Mouse (Mus musculus) lung, embryonic 16.5 days (tissue): ENCODE data around the gene Arhgap24. TPM values are rescaled to one million over a fixed set of nuclear protein-coding genes. Genes with fewer than 3 reads are reported as not detected.

ENCODE experiments used
- ATAC-seq: fragments of 200-750 bp; cut with Nextera tagmentation; 2 replicates; pipeline ENCODE4 v1.8.0; 2017; ENCODE audit warnings: low read depth, mild to moderate bottlenecking, moderate library complexity
- H3K27ac ChIP-seq: fragments of 300-500 bp; sonication (generic); 2 replicates; pipeline ENCODE4 v1.5.1; 2014; ENCODE audit warnings: mild to moderate bottlenecking, control low read depth, low read length
- H3K27me3 ChIP-seq: fragments of 300-500 bp; sonication (generic); 2 replicates; pipeline ENCODE4 v1.6.1; 2014; ENCODE audit warnings: low read depth, low read length, mixed read lengths; ENCODE audit not compliant: control insufficient read depth, insufficient read depth
- H3K36me3 ChIP-seq: fragments of 300-500 bp; sonication (generic); 2 replicates; pipeline ENCODE4 v1.6.1; 2014; ENCODE audit warnings: low read length; ENCODE audit not compliant: control insufficient read depth, insufficient read depth
- H3K4me1 ChIP-seq: fragments of 300-500 bp; sonication (generic); replicated peaks from 2 replicates; pipeline ENCODE4 v1.6.1; 2014; ENCODE audit warnings: low read length, mixed read lengths; ENCODE audit not compliant: control insufficient read depth, insufficient read depth
- H3K4me2 ChIP-seq: fragments of 300-500 bp; sonication (generic); 2 replicates; pipeline ENCODE4 v1.6.1; 2014; ENCODE audit warnings: low read depth, low read length, control low read depth
- H3K4me3 ChIP-seq: fragments of 300-500 bp; sonication (generic); 2 replicates; pipeline ENCODE4 v1.5.1; 2014; ENCODE audit warnings: mild to moderate bottlenecking, low read length, control low read depth
- H3K9ac ChIP-seq: fragments of 300-500 bp; sonication (generic); 2 replicates; pipeline ENCODE4 v1.6.1; 2014; ENCODE audit warnings: low read length, control low read depth
- H3K9me3 ChIP-seq: fragments of 300-500 bp; sonication (generic); 2 replicates; pipeline ENCODE4 v1.6.1; 2016; ENCODE audit warnings: low read length; ENCODE audit not compliant: control insufficient read depth
- WGBS: fragments of 180-500 bp; shearing (Covaris S2); extraction: QIAGEN DNeasy Blood & Tissue Kit; methylation state at CpG from one replicate; pipeline ENCODE4 v1.1.7; 2014; 5-methylcytosine and 5-hydroxymethylcytosine counted together
- polyA plus RNA-seq: library from polyadenylated mRNA; unstranded; fragments of >200 nt; fragmentation: Nextera tagmentation; extraction: Ambion mirVana; gene quantifications from 2 replicates; pipeline ENCODE4 v1.2.1, GENCODE M21; 2015

The Arhgap24 gene
- polyA plus RNA-seq, 1 experiment from 2014 or later, result 40.1 TPM

DNA sequence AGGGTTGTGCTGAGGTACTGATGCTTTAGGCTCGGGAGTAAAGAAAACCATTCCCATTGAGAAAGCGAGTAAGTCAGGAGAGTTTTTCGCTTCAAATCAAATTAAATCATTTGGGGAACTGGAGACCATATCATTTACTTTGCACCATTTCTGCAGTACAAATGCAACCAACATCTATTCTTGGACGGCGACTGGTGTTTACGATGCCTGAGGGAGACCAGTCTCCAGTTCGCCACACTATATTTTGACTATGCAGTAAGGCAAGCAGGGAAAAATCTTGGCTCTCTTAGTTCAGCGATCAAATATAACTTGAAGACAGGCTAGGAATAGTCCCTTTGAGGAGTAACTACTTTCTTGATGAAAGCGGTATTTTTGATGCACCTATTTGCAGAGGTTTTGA lies 11.0 kb downstream of the Arhgap24 start:
- Histone ChIP-seq H3K27ac (no peak overlapping the region), H3K9ac (no peak overlapping the region), H3K4me2 (no peak overlapping the region), H3K27me3 (no peaks in the 10 kb centered on the region), H3K4me3 (no peak overlapping the region), H3K9me3 (no peaks in the 10 kb centered on the region), H3K36me3 (no peaks in the 10 kb centered on the region), H3K4me1 (peaks cover 5% of the 10 kb centered on the region; the same call in 1 of the 2 replicates)
- WGBS, result 85% methylated on average over 9 of the region's 9 CpGs
- no peak for ATAC-seq

DNA sequence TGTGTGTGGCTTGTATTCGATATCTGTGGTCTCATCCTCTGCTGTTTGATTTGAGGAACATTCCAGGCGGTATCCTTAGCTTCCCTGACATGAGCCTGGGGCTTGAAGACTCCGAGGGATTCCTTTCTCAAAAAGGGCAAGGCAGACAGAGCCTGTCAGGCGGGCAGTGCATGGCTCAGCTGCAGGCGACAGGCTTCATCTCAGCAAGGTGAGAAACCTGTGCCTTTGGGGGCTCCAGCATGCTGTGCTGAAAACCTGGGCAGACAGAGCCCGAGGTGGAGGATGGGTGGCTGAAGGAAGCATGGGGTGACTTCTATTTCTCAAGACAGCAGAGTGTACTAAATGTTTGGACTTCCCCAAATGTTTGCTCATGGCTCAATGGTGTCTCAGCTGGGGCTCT lies 13.6 kb downstream of the Arhgap24 start:
- no peaks in the 10 kb centered on the region for H3K36me3 ChIP-seq
- no peaks in the 10 kb centered on the region for H3K9me3 ChIP-seq
- H3K4me1 ChIP-seq, result peaks cover 5% of the 10 kb centered on the region; the same call in 1 of the 2 replicates
- 41% methylated on average over 6 of the region's 6 CpGs for WGBS
- H3K4me2 ChIP-seq, result no peak overlapping the region
- ATAC-seq, result no peak
- H3K4me3 ChIP-seq, result no peak overlapping the region
- no peak overlapping the region for H3K9ac ChIP-seq
- no peaks in the 10 kb centered on the region for H3K27me3 ChIP-seq
- no peak overlapping the region for H3K27ac ChIP-seq

DNA sequence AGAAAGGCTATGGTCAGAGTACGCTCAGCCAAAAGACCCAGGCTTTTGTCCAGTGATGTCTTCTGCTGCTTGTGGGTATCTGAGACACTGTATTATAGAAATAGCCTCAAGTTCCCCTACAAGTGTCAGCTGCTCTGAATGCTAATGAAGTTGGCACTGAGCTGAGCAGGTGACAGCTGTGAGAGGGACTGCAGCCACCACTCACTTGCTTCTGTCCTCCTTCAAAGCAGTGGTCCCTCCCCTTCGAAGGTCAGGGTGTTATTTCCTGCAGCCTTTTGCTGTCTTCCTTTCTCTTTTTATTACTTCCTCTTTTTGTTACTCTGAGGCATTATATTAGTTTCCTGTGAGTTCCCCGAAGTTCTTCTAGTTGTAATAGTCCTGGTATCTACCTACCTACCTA lies 16.0 kb downstream of the Arhgap24 start:
- Histone ChIP-seq H3K4me1 (peaks cover 5% of the 10 kb centered on the region; the same call in 1 of the 2 replicates), H3K4me2 (no peak overlapping the region), H3K9ac (no peak overlapping the region), H3K36me3 (no peaks in the 10 kb centered on the region), H3K27me3 (no peaks in the 10 kb centered on the region), H3K9me3 (no peaks in the 10 kb centered on the region), H3K27ac (no peak overlapping the region), H3K4me3 (no peak overlapping the region)
- 71% methylated on average over 3 of the region's 3 CpGs for WGBS
- no peak for ATAC-seq

GRCm38 (mm10) chr5:102498747-102499146 lies 17.6 kb downstream of the Arhgap24 start:
- Histone ChIP-seq H3K4me1 (peaks cover 5% of the 10 kb centered on the region; the same call in 1 of the 2 replicates), H3K36me3 (no peaks in the 10 kb centered on the region), H3K4me3 (no peak overlapping the region), H3K27ac (no peak overlapping the region), H3K4me2 (no peak overlapping the region), H3K27me3 (no peaks in the 10 kb centered on the region), H3K9ac (no peak overlapping the region), H3K9me3 (no peaks in the 10 kb centered on the region)
- ATAC-seq, result no peak
- 80% methylated on average over 5 of the region's 5 CpGs for WGBS

- Histone ChIP-seq H3K27me3 (no peaks in the 10 kb centered on the region), H3K4me2 (no peak overlapping the region), H3K9ac (no peak overlapping the region), H3K4me1 (no peaks in the 10 kb centered on the region), H3K4me3 (no peak overlapping the region), H3K36me3 (no peaks in the 10 kb centered on the region), H3K27ac (no peak overlapping the region), H3K9me3 (no peaks in the 10 kb centered on the region)
- WGBS, result 77% methylated on average over 2 of the region's 2 CpGs
- ATAC-seq, result no peak; the same call in 1 of the 2 replicates
Measured at GRCm38 (mm10) chr5:102502333-102502732, 21.1 kb downstream of the Arhgap24 start.

GRCm38 (mm10) chr5:102503066-102503465 lies 21.9 kb downstream of the Arhgap24 start:
- Histone ChIP-seq H3K27ac (no peak overlapping the region), H3K27me3 (no peaks in the 10 kb centered on the region), H3K4me1 (no peaks in the 10 kb centered on the region), H3K4me3 (no peak overlapping the region), H3K9me3 (no peaks in the 10 kb centered on the region), H3K4me2 (no peak overlapping the region), H3K9ac (no peak overlapping the region), H3K36me3 (no peaks in the 10 kb centered on the region)
- 51% methylated on average over 3 of the region's 3 CpGs for WGBS
- ATAC-seq, result no peak

GRCm38 (mm10) chr5:102503868-102504267 lies 22.7 kb downstream of the Arhgap24 start:
- H3K27ac ChIP-seq, result no peak overlapping the region
- H3K4me2 ChIP-seq, result no peak overlapping the region
- no peak for ATAC-seq
- H3K27me3 ChIP-seq, result no peaks in the 10 kb centered on the region
- no peaks in the 10 kb centered on the region for H3K4me1 ChIP-seq
- H3K9me3 ChIP-seq, result no peaks in the 10 kb centered on the region
- no peak overlapping the region for H3K4me3 ChIP-seq
- H3K9ac ChIP-seq, result no peak overlapping the region
- no peaks in the 10 kb centered on the region for H3K36me3 ChIP-seq
- WGBS, result 73% methylated on average over 2 of the region's 2 CpGs

DNA sequence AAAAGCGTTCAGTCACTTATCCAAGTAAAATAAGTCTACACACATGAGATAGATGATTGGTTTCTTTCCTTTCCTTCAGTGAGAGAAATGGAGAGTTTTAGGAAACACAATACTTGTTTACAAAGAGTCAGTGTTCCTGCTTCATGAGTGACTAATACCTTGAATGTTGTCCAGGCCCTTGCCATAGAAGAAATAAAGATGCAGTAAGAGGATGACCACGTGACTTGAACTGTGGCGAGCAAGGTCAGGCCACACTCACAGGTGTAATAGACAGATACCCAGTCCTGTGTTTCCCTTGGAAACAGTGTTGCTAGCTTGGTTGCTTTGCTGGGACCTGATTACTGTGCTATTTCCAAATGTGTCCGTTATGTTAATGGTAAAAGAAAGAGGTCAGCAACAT lies 23.4 kb downstream of the Arhgap24 start:
- H3K27me3 ChIP-seq, result no peaks in the 10 kb centered on the region
- H3K4me1 ChIP-seq, result no peaks in the 10 kb centered on the region
- H3K9me3 ChIP-seq, result no peaks in the 10 kb centered on the region
- no peak overlapping the region for H3K4me2 ChIP-seq
- no peak overlapping the region for H3K9ac ChIP-seq
- no peak overlapping the region for H3K4me3 ChIP-seq
- no peak overlapping the region for H3K27ac ChIP-seq
- no peaks in the 10 kb centered on the region for H3K36me3 ChIP-seq
- no peak for ATAC-seq
- 86% methylated on average over 4 of the region's 4 CpGs for WGBS

DNA sequence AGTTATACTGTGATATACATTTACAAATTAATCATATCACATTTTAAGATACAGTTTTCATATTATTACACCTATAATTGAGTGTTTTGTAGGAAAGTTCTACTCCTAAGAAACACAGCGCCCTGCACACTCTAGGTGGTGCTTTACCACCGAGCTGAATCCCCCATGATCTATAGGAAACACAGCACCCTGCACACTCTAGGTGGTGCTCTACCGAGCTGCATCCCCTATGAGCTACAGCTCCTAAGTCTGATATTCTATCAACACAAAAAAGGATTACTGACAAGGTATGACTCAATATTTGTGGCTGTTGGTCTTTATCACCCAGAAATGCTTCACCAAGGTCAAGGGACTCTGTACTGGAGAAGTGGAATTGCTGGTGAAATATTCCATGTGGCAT lies 27.0 kb downstream of the Arhgap24 start:
- Histone ChIP-seq H3K4me2 (no peak overlapping the region), H3K27me3 (no peaks in the 10 kb centered on the region), H3K9me3 (no peaks in the 10 kb centered on the region), H3K4me3 (no peak overlapping the region), H3K4me1 (no peaks in the 10 kb centered on the region), H3K9ac (no peak overlapping the region), H3K27ac (no peak overlapping the region), H3K36me3 (no peaks in the 10 kb centered on the region)
- no peak for ATAC-seq
- 61% methylated on average over 3 of the region's 3 CpGs for WGBS

DNA sequence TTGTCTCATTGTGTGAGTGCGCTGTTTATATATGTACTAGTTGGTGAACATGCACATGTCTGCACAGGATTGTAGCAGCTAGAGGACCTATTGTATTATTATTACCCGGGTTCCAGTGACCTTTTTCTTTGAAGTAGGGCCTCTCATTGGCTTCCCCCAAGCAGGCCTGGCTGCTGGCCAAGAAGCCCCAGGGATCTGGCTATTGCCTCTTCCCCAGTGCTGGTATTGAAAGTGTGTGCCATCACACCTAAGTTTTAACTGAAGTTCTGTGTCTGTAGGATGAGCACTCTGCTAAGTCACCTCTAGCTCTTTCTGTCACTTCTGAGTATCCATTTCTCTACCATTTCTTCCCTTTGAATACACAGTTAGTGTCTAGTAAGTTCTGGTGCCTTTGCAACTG lies 28.2 kb downstream of the Arhgap24 start:
- no peaks in the 10 kb centered on the region for H3K36me3 ChIP-seq
- H3K4me1 ChIP-seq, result no peaks in the 10 kb centered on the region
- H3K4me2 ChIP-seq, result no peak overlapping the region
- no peak overlapping the region for H3K27ac ChIP-seq
- WGBS, result 52% methylated on average over 2 of the region's 2 CpGs
- no peak for ATAC-seq
- H3K9me3 ChIP-seq, result no peaks in the 10 kb centered on the region
- H3K4me3 ChIP-seq, result no peak overlapping the region
- no peaks in the 10 kb centered on the region for H3K27me3 ChIP-seq
- H3K9ac ChIP-seq, result no peak overlapping the region
